Mouse (Mus musculus) kidney, adult 2 months (tissue): ENCODE measurements around the gene Hbb-bh2. TPM values are rescaled to one million over a fixed set of nuclear protein-coding genes. Genes with fewer than 3 reads are reported as not detected.

Experiments
- DNase-seq: peaks from one replicate; pipeline ENCODE4 v3.0.0; 2021
- H3K27ac ChIP-seq: fragments of 200-500 bp; 2 replicates; pipeline ENCODE4 v1.5.1; 2012; ENCODE audit warnings: low read depth, low read length, control low read depth, inconsistent platforms; ENCODE audit not compliant: insufficient read depth
- H3K27me3 ChIP-seq: fragments of 200-500 bp; replicated peaks from 2 replicates; pipeline ENCODE4 v1.6.1; 2012; ENCODE audit warnings: mild to moderate bottlenecking, moderate library complexity, low read length, inconsistent platforms; ENCODE audit not compliant: control insufficient read depth, insufficient read depth
- H3K36me3 ChIP-seq: fragments of 200-500 bp; 2 replicates; pipeline ENCODE4 v1.6.1; 2012; ENCODE audit warnings: mild to moderate bottlenecking, moderate library complexity, low read length, inconsistent platforms; ENCODE audit not compliant: control insufficient read depth, insufficient read depth
- H3K4me1 ChIP-seq: fragments of 200-500 bp; 2 replicates; pipeline ENCODE4 v1.6.1; 2011; ENCODE audit warnings: low read length; ENCODE audit not compliant: control insufficient read depth, insufficient read depth
- H3K4me3 ChIP-seq: fragments of 200-500 bp; 2 replicates; pipeline ENCODE4 v1.5.1; 2011; ENCODE audit warnings: mild to moderate bottlenecking, low read depth, low read length, control low read depth; ENCODE audit not compliant: insufficient read depth
- CTCF ChIP-seq: fragments of 200-500 bp; conservative IDR thresholded peaks from 2 replicates; pipeline ENCODE4 v1.5.1; 2011; ENCODE audit warnings: low read depth, mild to moderate bottlenecking, control low read depth, low read length, moderate library complexity, mixed read lengths; ENCODE audit not compliant: insufficient read depth, insufficient read length
- POLR2A ChIP-seq: fragments of 200-500 bp; IDR thresholded peaks from one replicate; pipeline ENCODE4 v1.6.1; 2011; ENCODE audit warnings: low read depth, low read length, control low read depth
- WGBS: fragments of 180-500 bp; shearing (Covaris S2); methylation state at CpG from one replicate; pipeline ENCODE4 v1.1.7; 2018; 5-methylcytosine and 5-hydroxymethylcytosine counted together
- polyA plus RNA-seq: library from polyadenylated mRNA; depleted of rRNA; stranded (reverse); fragments of >200 nt; gene quantifications from 2 replicates; pipeline ENCODE4 v1.2.3, GENCODE M21; 2012; rRNA removed

Gene Hbb-bh2
- polyA plus RNA-seq, 1 experiment = not detected

- TF ChIP-seq POLR2A = no peak
- TF ChIP-seq CTCF = no peak
- no peaks in the 10 kb centered on the region for H3K36me3 ChIP-seq
- DNase-seq = no peak
- no peaks in the 10 kb centered on the region for H3K27me3 ChIP-seq
- no peaks in the 10 kb centered on the region for H3K4me1 ChIP-seq
- no peak overlapping the region for H3K4me3 ChIP-seq
- WGBS = 30% methylated on average over 4 of the region's 4 CpGs
- H3K27ac ChIP-seq = no peak overlapping the region
Measured at GRCm38 (mm10) chr7:103792669-103793388, 47.5 kb downstream of the Hbb-bh2 start.

- Histone ChIP-seq H3K4me3 (no peak within 1 kb of the TSS), H3K36me3 (no peaks in the 10 kb centered on the region), H3K27ac (no peak within 1 kb of the TSS), H3K27me3 (no peaks in the 10 kb centered on the region), H3K4me1 (no peaks in the 10 kb centered on the region)
- no peak for TF ChIP-seq POLR2A
- TF ChIP-seq CTCF = no peak
- WGBS = 66% methylated on average over 3 of the region's 3 CpGs
- no peak for DNase-seq
Measured at GRCm38 (mm10) chr7:103791721-103792120, 48.6 kb downstream of the Hbb-bh2 start, which contains the start of gene Olfr67. Olfr67 (minus strand) TSS chr7:103791821.

Other genes with a start within 250 kb of the Hbb-bh2 start
- gene Olfr619, start 239.9 kb downstream of the Hbb-bh2 start, polyA plus RNA-seq = not detected in 2 replicates
- gene Olfr620, start 228.0 kb downstream of the Hbb-bh2 start, polyA plus RNA-seq = not detected in 2 replicates
- not detected in 2 replicates for gene Olfr622, start 197.8 kb downstream of the Hbb-bh2 start, polyA plus RNA-seq
- gene Olfr623, start 176.8 kb downstream of the Hbb-bh2 start, polyA plus RNA-seq = not detected in 2 replicates
- not detected in 2 replicates for gene Olfr624, start 169.3 kb downstream of the Hbb-bh2 start, polyA plus RNA-seq
- gene Olfr625-ps1, start 157.8 kb downstream of the Hbb-bh2 start, polyA plus RNA-seq = not detected in 2 replicates
- gene Olfr243, start 125.8 kb downstream of the Hbb-bh2 start, polyA plus RNA-seq = not detected in 2 replicates
- not detected in 2 replicates for gene Olfr628, start 110.1 kb downstream of the Hbb-bh2 start, polyA plus RNA-seq
- gene Olfr629, start 95.6 kb downstream of the Hbb-bh2 start, polyA plus RNA-seq = not detected in 2 replicates
- gene Olfr630, start 83.2 kb downstream of the Hbb-bh2 start, polyA plus RNA-seq = not detected in 2 replicates
- gene Olfr69, start 68.9 kb downstream of the Hbb-bh2 start, polyA plus RNA-seq = not detected in 2 replicates
- not detected in 2 replicates for gene Olfr68, start 60.8 kb downstream of the Hbb-bh2 start, polyA plus RNA-seq
- not detected in 2 replicates for gene Olfr67, start 48.7 kb downstream of the Hbb-bh2 start, polyA plus RNA-seq
- gene Hbb-bt, start 26.5 kb downstream of the Hbb-bh2 start, polyA plus RNA-seq = 323 and 441 TPM in 2 replicates
- 3,704 and 5,002 TPM in 2 replicates for gene Hbb-bs, start 12.4 kb downstream of the Hbb-bh2 start, polyA plus RNA-seq
- not detected in 2 replicates for gene Hbb-bh1, start 2.6 kb upstream of the Hbb-bh2 start, polyA plus RNA-seq
- not detected in 2 replicates for gene Hbb-y, start 12.7 kb upstream of the Hbb-bh2 start, polyA plus RNA-seq
- not detected in 2 replicates for gene Olfr66, start 45.7 kb upstream of the Hbb-bh2 start, polyA plus RNA-seq
- gene Olfr64, start 54.0 kb upstream of the Hbb-bh2 start, polyA plus RNA-seq = not detected in 2 replicates
- gene Olfr65, start 63.0 kb upstream of the Hbb-bh2 start, polyA plus RNA-seq = not detected in 2 replicates
- not detected in 2 replicates for gene Olfr631, start 88.3 kb upstream of the Hbb-bh2 start, polyA plus RNA-seq
- not detected in 2 replicates for gene Olfr632, start 93.8 kb upstream of the Hbb-bh2 start, polyA plus RNA-seq
- gene Olfr633, start 103.9 kb upstream of the Hbb-bh2 start, polyA plus RNA-seq = not detected in 2 replicates
- not detected in 2 replicates for gene Olfr635, start 130.6 kb upstream of the Hbb-bh2 start, polyA plus RNA-seq
- gene Olfr638, start 158.2 kb upstream of the Hbb-bh2 start, polyA plus RNA-seq = not detected in 2 replicates
- not detected in 2 replicates for gene Olfr639, start 176.8 kb upstream of the Hbb-bh2 start, polyA plus RNA-seq
- gene Olfr640, start 185.1 kb upstream of the Hbb-bh2 start, polyA plus RNA-seq = not detected in 2 replicates
- gene Olfr641, start 194.9 kb upstream of the Hbb-bh2 start, polyA plus RNA-seq = not detected in 2 replicates
- not detected in 2 replicates for gene Olfr642, start 212.1 kb upstream of the Hbb-bh2 start, polyA plus RNA-seq
- not detected in 2 replicates for gene 4930516K23Rik, start 220.9 kb upstream of the Hbb-bh2 start, polyA plus RNA-seq
- gene Olfr644, start 231.3 kb upstream of the Hbb-bh2 start, polyA plus RNA-seq = not detected in 2 replicates
- not detected in 2 replicates for gene Olfr645, start 244.9 kb upstream of the Hbb-bh2 start, polyA plus RNA-seq